Mouse (Mus musculus) left cerebral cortex, adult 11 months (tissue): ENCODE data around the gene Cd68.
"Not testable (repeated sequence)": the region's sequence is repeated elsewhere in the genome, so short reads cannot be mapped to it uniquely, and the experiment has no call there.

Experiments used
- DNase-seq: peaks from one replicate; pipeline ENCODE4 v3.0.0; 2022; ENCODE audit warnings: low spot score

Gene Cd68

GRCm38 (mm10) chr11:69665961-69666664, at the start of gene Cd68:
Gene Cd68 (minus strand): TSS chr11:69666153.
- DNase-seq, result peak; percentile 77

GRCm38 (mm10) chr11:69715482-69715881, 49.5 kb upstream of the Cd68 start:
- no peak for DNase-seq

GRCm38 (mm10) chr11:69714636-69715329, 48.8 kb upstream of the Cd68 start:
- no peak for DNase-seq

- no peak for DNase-seq
Measured at GRCm38 (mm10) chr11:69712954-69713672, 47.2 kb upstream of the Cd68 start.

- DNase-seq, result no peak
Measured at GRCm38 (mm10) chr11:69711082-69711481, 45.1 kb upstream of the Cd68 start.

- no peak for DNase-seq
Measured at GRCm38 (mm10) chr11:69710470-69710869, 44.5 kb upstream of the Cd68 start.

- no peak for DNase-seq
Measured at GRCm38 (mm10) chr11:69709554-69710446, 43.8 kb upstream of the Cd68 start.

GRCm38 (mm10) chr11:69708614-69709265, 42.8 kb upstream of the Cd68 start:
- DNase-seq, result no peak

GRCm38 (mm10) chr11:69707873-69708381, 42.0 kb upstream of the Cd68 start:
- no peak for DNase-seq

- DNase-seq, result no peak
Measured at GRCm38 (mm10) chr11:69707480-69707847, 41.5 kb upstream of the Cd68 start.

GRCm38 (mm10) chr11:69706775-69707479, 41.0 kb upstream of the Cd68 start:
- no peak for DNase-seq

GRCm38 (mm10) chr11:69704613-69705010, 38.7 kb upstream of the Cd68 start:
- DNase-seq, result no peak

GRCm38 (mm10) chr11:69703814-69704612, 38.1 kb upstream of the Cd68 start:
- no peak for DNase-seq

- DNase-seq, result not testable (repeated sequence)
Measured at GRCm38 (mm10) chr11:69703381-69703780, 37.4 kb upstream of the Cd68 start.

- DNase-seq, result not testable (repeated sequence)
Measured at GRCm38 (mm10) chr11:69702886-69703285, 36.9 kb upstream of the Cd68 start.

- no peak for DNase-seq
Measured at GRCm38 (mm10) chr11:69699595-69699994, 33.6 kb upstream of the Cd68 start.

GRCm38 (mm10) chr11:69698574-69698973, 32.6 kb upstream of the Cd68 start:
- no peak for DNase-seq

GRCm38 (mm10) chr11:69697396-69697795, 31.4 kb upstream of the Cd68 start:
- no peak for DNase-seq

GRCm38 (mm10) chr11:69695361-69696181, 29.6 kb upstream of the Cd68 start, which contains the start of the genes Tnfsf12 and Tnfsfm13:
Gene Tnfsf12 (minus strand): TSS chr11:69695849.
Gene Tnfsfm13 (minus strand): TSS chr11:69696098.
- no peak for DNase-seq
